Mouse (Mus musculus): ENCODE results near the gene Commd6. TPM values are rescaled to one million over a fixed set of nuclear protein-coding genes. Genes with fewer than 3 reads are reported as not detected.
A peak's percentile ranks its signal among the peaks of the same experiment; 100 is the strongest.

Commd6 gene
- polyA plus RNA-seq, 1 experiment from 2014 or later = 93.3 TPM

DNA sequence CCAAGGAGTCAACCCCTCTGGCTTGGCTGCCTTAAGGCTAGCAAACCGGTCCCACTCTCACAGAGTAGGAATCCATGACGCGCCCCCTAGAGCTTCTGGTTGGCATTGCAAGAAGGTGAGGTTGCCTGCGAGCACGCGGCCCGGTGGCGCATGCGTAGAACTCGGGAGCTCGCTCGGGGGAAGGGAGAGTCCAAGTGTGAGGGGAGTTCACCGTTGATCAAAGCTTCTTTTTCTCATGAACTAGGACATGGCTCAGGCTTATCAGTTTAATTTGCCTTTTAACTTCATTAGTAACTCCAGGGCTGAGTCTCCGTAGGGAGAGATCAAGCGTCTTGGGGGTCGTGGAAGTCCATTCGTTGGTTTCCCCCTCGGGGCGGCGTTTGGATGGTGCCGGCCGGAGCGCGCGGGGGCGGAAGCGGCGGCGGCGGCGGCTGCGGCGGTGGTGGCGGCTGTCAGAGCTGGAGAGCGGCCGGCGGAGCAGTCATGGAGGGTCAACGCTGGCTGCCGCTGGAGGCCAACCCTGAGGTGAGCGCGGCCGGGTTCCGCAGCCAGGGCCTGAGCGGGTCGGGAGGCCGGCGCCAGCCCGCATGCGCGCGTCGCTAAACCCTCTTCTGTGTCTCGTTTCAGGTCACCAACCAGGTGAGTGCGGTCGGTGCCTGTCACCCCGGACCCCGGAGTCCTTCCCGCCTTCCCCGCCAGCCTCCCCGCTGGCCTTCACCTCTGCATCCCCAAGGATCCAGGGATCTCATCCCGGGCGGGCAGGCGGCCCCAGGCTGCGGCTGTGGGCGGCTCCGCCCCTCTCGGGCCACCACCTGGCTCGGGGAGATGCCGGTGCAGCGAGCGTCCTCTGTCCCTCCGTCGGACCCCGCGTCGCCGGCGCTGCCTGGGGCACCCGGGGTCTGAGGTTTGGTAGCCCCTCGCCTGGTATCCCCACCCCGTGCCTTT is 13.4 kb upstream of the Commd6 start, which contains the start of gene Uchl3:
TSS of gene Uchl3 (plus strand) at position 387 of the 945 bp plus-strand sequence.
- Histone ChIP-seq H3K27ac (peak within 1 kb of the TSS; percentile 75), H3K4me3 (replicated peaks) (peak within 1 kb of the TSS; percentile 99), H3K36me3 (no peaks in the 10 kb centered on the region), H3K27me3 (no peaks in the 10 kb centered on the region), H3K9ac (peak within 1 kb of the TSS; percentile 83), H3K9me3 (replicated peaks) (no peaks in the 10 kb centered on the region), H3K4me2 (peak within 1 kb of the TSS; percentile 88), H3K4me1 (peaks cover 8% of the 10 kb centered on the region)
- WGBS = under 1% methylated on average over 67 of the region's 81 CpGs
- ATAC-seq (replicated peaks; ENCODE audit: low FRiP score) = peak; percentile 91

DNA sequence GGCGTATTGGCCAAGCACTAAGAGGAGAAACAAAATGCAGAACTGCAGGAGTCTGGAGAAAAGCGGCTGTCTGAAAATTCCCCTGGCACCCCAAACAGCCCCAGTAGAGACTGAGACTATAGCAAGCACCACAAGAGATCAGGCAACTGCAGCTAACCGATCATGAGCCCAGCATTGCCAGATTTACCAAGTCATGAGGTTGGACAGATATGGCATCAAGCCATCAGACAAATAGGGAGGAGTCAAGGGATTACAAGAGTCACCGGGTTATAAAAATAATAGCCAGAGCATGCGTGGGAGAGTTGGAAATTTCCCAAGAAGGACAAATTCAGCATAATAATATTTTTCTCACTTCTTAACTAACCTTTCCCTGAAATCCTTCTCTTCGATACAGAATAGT is 12.1 kb upstream of the Commd6 start:
- H3K4me2 ChIP-seq = no peak overlapping the region
- no peak overlapping the region for H3K9ac ChIP-seq
- H3K9me3 ChIP-seq (replicated peaks) = no peaks in the 10 kb centered on the region
- H3K27ac ChIP-seq = no peak overlapping the region
- 85% methylated on average over 6 of the region's 6 CpGs for WGBS
- peaks cover 8% of the 10 kb centered on the region for H3K4me1 ChIP-seq
- no peaks in the 10 kb centered on the region for H3K36me3 ChIP-seq
- no peaks in the 10 kb centered on the region for H3K27me3 ChIP-seq
- no peak overlapping the region for H3K4me3 ChIP-seq (replicated peaks)
- no peak for ATAC-seq (replicated peaks; ENCODE audit: low FRiP score)

DNA sequence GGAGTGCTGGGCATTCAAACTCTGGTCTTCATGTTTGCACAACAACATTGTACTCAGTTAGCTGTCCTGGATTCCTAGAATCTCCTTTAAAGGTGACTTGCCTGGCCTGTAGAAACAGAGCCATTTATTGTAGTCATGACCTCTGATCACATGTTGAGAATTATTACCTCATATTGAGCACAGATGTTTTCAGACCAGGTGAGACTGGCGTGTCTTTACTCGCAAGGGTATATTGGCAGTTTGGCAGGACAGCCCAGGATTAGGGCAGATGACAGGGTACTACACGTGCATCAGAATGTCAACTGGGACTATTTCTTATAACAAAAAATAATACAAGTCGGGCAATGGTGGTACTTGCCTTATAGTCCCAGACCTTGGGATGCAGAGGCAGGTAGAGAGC is 10.1 kb upstream of the Commd6 start:
- Histone ChIP-seq H3K4me2 (no peak overlapping the region), H3K4me1 (peaks cover 8% of the 10 kb centered on the region), H3K36me3 (no peaks in the 10 kb centered on the region), H3K4me3 (replicated peaks) (no peak overlapping the region), H3K9me3 (replicated peaks) (no peaks in the 10 kb centered on the region), H3K27ac (no peak overlapping the region), H3K9ac (no peak overlapping the region), H3K27me3 (no peaks in the 10 kb centered on the region)
- WGBS = 83% methylated on average over 4 of the region's 4 CpGs
- ATAC-seq (replicated peaks; ENCODE audit: low FRiP score) = no peak

DNA sequence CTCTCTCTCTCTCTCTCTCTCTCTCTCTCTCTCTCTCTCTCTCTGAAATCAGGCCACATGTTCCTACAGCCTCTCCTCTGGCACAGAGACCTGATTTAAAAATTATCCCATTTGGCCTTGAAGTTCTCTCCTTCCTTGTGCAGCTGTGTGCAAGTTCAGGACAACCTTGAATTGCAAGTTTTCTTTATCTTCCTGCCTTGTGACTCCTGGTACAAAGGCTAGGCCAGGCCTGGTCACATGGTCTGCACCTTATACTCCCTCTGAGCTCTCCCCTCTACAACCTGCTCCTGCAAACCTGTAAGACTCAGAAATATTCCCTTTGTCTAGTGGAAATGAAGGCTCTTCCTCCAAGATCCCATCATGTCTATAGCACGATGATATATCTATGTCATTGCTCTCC is 4.5 kb upstream of the Commd6 start:
- H3K36me3 ChIP-seq = no peaks in the 10 kb centered on the region
- no peaks in the 10 kb centered on the region for H3K4me1 ChIP-seq
- 81% methylated on average over 1 of the region's 1 CpGs for WGBS
- no peak overlapping the region for H3K4me3 ChIP-seq (replicated peaks)
- H3K9ac ChIP-seq = no peak overlapping the region
- H3K9me3 ChIP-seq (replicated peaks) = no peaks in the 10 kb centered on the region
- no peak overlapping the region for H3K27ac ChIP-seq
- no peaks in the 10 kb centered on the region for H3K27me3 ChIP-seq
- no peak overlapping the region for H3K4me2 ChIP-seq
- ATAC-seq (replicated peaks; ENCODE audit: low FRiP score) = no peak

DNA sequence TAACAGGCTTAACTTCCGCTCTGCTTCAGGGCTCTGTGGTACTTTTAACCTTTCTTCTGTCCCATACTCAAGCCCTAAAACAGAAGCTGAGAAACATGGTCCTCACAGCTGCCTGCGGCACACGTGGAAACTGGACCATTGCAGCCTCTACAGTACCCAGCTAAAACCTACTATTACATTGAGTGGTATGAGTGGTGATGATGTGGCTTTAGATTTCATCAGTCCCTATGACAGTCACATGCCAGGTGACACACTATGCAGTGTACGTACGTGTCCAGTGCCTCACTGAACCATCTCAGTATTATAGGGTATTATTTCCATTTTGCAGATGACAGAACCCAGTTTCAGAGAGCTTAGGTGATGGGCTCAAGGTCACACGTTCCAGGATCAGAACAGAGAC is 3.1 kb downstream of the Commd6 start:
- no peak overlapping the region for H3K9ac ChIP-seq
- WGBS = 90% methylated on average over 6 of the region's 6 CpGs
- peaks cover 28% of the 10 kb centered on the region for H3K36me3 ChIP-seq
- no peak overlapping the region for H3K4me3 ChIP-seq (replicated peaks)
- no peak overlapping the region for H3K4me2 ChIP-seq
- H3K27ac ChIP-seq = no peak overlapping the region
- H3K27me3 ChIP-seq = no peaks in the 10 kb centered on the region
- peaks cover 6% of the 10 kb centered on the region for H3K4me1 ChIP-seq
- ATAC-seq (replicated peaks; ENCODE audit: low FRiP score) = no peak
- H3K9me3 ChIP-seq (replicated peaks) = no peaks in the 10 kb centered on the region

DNA sequence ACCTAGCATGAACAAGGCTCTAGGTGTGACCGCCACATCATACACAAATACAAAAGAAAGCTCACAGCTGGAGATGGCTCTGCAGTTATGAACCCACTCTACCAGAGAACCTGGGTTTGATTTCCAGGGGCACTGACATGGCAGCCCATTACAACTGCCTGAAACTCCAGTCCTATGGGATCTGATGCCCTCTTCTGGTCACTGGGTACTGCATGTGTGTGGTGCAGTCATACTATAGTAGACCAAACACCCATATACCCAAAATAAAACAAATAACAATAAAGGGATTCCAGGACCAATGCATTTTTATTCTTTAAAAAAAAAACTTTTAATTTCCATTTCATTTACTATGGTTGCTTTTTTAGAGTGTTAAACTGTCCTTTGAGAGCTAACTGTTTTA is 4.7 kb downstream of the Commd6 start:
- Histone ChIP-seq H3K9ac (no peak overlapping the region), H3K27ac (no peak overlapping the region), H3K36me3 (peaks cover 35% of the 10 kb centered on the region), H3K4me3 (replicated peaks) (no peak overlapping the region), H3K4me1 (peaks cover 6% of the 10 kb centered on the region), H3K9me3 (replicated peaks) (no peaks in the 10 kb centered on the region), H3K27me3 (no peaks in the 10 kb centered on the region), H3K4me2 (no peak overlapping the region)
- ATAC-seq (replicated peaks; ENCODE audit: low FRiP score) = no peak
- WGBS = 97% methylated on average over 1 of the region's 1 CpGs

DNA sequence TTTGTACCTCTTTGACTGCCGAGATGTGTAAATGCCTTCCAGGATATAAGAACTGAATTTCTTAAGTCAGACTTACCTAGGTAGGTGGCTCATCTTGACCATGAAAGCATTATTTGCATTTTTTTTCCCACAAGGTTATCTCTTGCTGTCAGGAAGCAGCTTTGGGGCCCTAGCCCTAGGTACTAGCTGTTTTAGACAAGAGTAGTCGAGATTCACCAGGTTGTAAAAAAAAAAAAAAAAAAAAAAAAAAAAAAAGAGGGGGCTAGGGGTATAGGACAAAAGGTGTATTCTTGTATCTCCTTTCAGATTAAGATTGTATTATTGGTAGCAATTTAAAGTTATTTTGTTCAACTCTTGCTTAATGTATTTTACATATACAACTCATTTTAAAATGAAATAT is 9.9 kb downstream of the Commd6 start:
- Histone ChIP-seq H3K4me3 (replicated peaks) (no peak overlapping the region), H3K4me1 (no peaks in the 10 kb centered on the region), H3K9ac (no peak overlapping the region), H3K4me2 (no peak overlapping the region), H3K27ac (no peak overlapping the region), H3K36me3 (peaks cover 30% of the 10 kb centered on the region), H3K27me3 (no peaks in the 10 kb centered on the region), H3K9me3 (replicated peaks) (no peaks in the 10 kb centered on the region)
- no peak for ATAC-seq (replicated peaks; ENCODE audit: low FRiP score)
- 83% methylated on average over 2 of the region's 2 CpGs for WGBS

DNA sequence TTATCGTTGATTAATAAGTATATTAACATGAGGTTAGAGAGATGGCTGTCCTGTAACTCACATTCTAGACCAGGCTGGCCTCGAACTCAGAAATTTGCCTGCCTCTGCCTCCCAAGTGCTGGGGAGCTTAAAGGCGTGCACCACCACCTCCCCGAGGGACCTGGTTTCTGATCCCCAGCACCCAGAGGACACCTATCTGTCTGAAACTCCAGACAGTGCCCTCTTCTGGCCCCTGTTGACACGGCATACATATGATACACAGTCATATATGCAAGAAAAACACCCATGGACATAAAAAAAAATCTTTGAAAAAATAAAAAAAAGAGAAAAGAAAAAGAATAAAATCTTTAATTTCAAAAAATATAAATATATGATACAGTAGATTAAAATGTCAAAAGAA is 22.8 kb downstream of the Commd6 start:
- no peak overlapping the region for H3K4me3 ChIP-seq (replicated peaks)
- ATAC-seq (replicated peaks; ENCODE audit: low FRiP score) = no peak
- no peaks in the 10 kb centered on the region for H3K36me3 ChIP-seq
- no peak overlapping the region for H3K9ac ChIP-seq
- H3K27ac ChIP-seq = no peak overlapping the region
- H3K27me3 ChIP-seq = no peaks in the 10 kb centered on the region
- no peaks in the 10 kb centered on the region for H3K9me3 ChIP-seq (replicated peaks)
- H3K4me2 ChIP-seq = no peak overlapping the region
- H3K4me1 ChIP-seq = no peaks in the 10 kb centered on the region
- 90% methylated on average over 5 of the region's 5 CpGs for WGBS

DNA sequence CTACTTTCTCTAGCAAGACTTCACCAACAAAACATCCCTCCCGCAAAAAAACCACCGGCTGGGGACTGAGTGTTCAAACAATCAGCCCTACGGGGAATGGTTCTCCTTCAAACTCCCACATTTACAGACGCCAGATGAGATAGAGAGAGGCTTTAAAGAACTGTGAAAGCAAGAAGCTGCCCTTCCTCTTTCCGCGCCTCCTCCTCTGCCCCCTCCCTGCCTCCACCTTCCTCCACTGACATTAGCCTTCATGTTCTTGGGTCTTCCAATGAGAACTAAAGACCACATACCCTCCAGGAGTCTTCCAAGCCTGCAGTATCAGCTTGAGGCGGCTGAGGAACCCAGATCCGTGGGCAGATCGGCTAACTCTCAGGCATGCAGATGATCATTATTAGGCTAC is 24.3 kb downstream of the Commd6 start:
- H3K27me3 ChIP-seq = no peaks in the 10 kb centered on the region
- no peak overlapping the region for H3K27ac ChIP-seq
- ATAC-seq (replicated peaks; ENCODE audit: low FRiP score) = no peak
- H3K4me3 ChIP-seq (replicated peaks) = no peak overlapping the region
- 81% methylated on average over 9 of the region's 9 CpGs for WGBS
- H3K9ac ChIP-seq = no peak overlapping the region
- no peaks in the 10 kb centered on the region for H3K36me3 ChIP-seq
- no peaks in the 10 kb centered on the region for H3K4me1 ChIP-seq
- no peak overlapping the region for H3K4me2 ChIP-seq
- H3K9me3 ChIP-seq (replicated peaks) = no peaks in the 10 kb centered on the region

DNA sequence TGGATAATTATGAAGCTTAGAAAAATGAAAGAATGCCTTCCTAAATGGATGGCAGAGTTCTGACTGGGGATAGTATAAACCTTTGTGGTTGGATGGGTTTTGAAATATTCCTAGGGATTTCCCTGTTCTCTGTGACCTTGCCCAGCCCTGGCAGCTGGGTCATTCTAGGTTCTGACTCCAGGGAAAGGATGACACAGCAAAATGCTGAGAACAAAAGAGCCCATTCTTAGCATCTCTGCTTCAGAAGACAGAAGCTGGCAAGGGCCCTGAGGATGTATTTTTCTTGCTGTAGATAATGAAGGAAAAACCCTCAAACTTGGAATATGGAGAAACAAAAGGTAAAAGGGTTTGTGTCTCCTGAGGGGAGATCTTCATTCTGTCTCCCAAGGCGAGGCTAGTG is 27.3 kb downstream of the Commd6 start:
- WGBS = 73% methylated on average over 1 of the region's 1 CpGs
- ATAC-seq (replicated peaks; ENCODE audit: low FRiP score) = no peak
- Histone ChIP-seq H3K9me3 (replicated peaks) (no peaks in the 10 kb centered on the region), H3K27ac (no peak overlapping the region), H3K4me2 (no peak overlapping the region), H3K27me3 (no peaks in the 10 kb centered on the region), H3K36me3 (no peaks in the 10 kb centered on the region), H3K4me3 (replicated peaks) (no peak overlapping the region), H3K4me1 (no peaks in the 10 kb centered on the region), H3K9ac (no peak overlapping the region)

DNA sequence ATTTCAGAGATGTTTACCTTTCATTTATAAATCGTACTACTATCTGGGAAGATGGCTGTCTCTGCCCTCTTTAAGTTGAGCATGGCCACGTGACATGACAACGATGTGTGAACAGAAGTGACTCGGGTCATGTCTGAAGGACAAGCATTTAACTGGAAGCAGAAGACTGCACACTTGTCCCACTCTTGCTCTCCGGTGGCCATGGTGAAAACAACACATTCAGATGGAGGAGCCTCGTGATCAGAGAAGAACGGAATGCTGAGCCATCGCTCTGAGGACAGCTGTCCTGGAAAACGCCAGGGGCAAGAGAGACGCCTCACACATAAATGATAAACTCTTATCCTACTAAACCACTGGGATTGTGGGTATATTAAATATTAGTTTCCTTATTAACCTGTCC is 29.8 kb downstream of the Commd6 start:
- 83% methylated on average over 10 of the region's 10 CpGs for WGBS

DNA sequence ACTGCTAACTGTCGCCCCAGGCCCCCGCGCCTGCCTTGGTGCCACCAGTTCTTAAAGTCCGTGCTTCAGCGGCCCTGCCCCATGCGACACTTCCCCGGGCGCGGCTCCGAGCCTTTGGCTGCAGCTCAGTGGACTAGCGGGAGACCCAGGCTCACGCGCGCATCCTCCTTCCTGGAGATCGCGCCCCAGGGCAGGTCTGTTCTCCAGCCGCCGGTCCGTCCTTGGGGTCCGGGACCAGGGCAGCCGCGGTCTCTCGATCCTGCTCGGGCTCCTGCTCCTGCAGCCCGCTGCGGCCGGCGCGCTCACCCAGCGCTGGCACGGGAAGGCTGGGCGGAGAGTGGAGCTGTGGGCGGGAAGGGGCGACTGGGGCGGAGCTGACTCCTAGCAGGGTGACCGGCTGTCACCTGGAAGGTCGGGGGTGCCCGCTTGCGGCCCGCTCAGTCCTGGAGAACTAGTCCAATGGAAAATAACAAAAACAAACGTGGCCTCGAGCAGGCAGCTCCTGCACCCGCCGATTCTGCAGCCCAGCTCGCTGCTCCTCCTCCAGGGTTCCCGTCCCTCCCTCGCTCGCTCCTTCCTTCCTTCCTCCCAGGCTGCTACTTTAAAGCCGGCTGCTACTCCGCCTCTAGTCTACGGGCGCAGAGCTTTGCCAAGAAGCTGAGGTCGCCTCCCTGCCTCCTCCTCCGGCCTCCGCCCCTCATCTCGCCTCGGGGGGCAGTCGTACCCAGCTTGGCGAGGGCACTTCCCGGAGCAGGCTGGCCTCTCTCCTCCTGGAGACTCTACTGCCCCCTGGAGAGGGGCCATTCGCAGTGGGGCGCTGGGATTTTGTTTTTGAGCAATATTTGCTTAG is 31.7 kb downstream of the Commd6 start, which contains the start of gene Tbc1d4:
TSS of gene Tbc1d4 (minus strand) at position 673 of the 850 bp plus-strand sequence.
- peak within 1 kb of the TSS; percentile 74 for H3K9ac ChIP-seq
- no peaks in the 10 kb centered on the region for H3K9me3 ChIP-seq (replicated peaks)
- under 1% methylated on average over 62 of the region's 62 CpGs for whole genome bisulfite sequencing
- ATAC-seq (replicated peaks; ENCODE audit: low FRiP score) = peak; percentile 94
- H3K4me2 ChIP-seq = peak within 1 kb of the TSS; percentile 99
- peak within 1 kb of the TSS; percentile 82 for H3K4me3 ChIP-seq (replicated peaks)
- H3K27me3 ChIP-seq = no peaks in the 10 kb centered on the region
- H3K4me1 ChIP-seq = peaks cover 12% of the 10 kb centered on the region
- H3K36me3 ChIP-seq = no peaks in the 10 kb centered on the region
- peak within 1 kb of the TSS; percentile 90 for H3K27ac ChIP-seq

More for the DNA sequence above, 29.8 kb downstream of the Commd6 start:
- H3K27ac ChIP-seq = no peak overlapping the region
- no peak for ATAC-seq (replicated peaks; ENCODE audit: low FRiP score)
- H3K9me3 ChIP-seq (replicated peaks) = no peaks in the 10 kb centered on the region
- H3K4me3 ChIP-seq (replicated peaks) = no peak overlapping the region
- no peaks in the 10 kb centered on the region for H3K27me3 ChIP-seq
- H3K36me3 ChIP-seq = no peaks in the 10 kb centered on the region
- peaks cover 12% of the 10 kb centered on the region for H3K4me1 ChIP-seq
- no peak overlapping the region for H3K9ac ChIP-seq
- H3K4me2 ChIP-seq = no peak overlapping the region
